Mouse (Mus musculus) brain, embryonic 14.5 days (tissue): ENCODE measurements around the gene Ctdspl.

ENCODE experiments used
- CTCF ChIP-seq: fragments of 200-500 bp; IDR thresholded peaks from 2 replicates; pipeline ENCODE4 v1.5.1; 2012; ENCODE audit warnings: inconsistent platforms, mild to moderate bottlenecking, moderate library complexity, borderline replicate concordance; ENCODE audit not compliant: insufficient read depth, insufficient read length; ENCODE audit errors: extremely low read depth
- POLR2A ChIP-seq: fragments of 200-500 bp; IDR thresholded peaks from 2 replicates; pipeline ENCODE4 v1.6.1; 2012; ENCODE audit warnings: mild to moderate bottlenecking, inconsistent platforms, borderline replicate concordance; ENCODE audit not compliant: poor library complexity, insufficient read depth, insufficient read length, severe bottlenecking; ENCODE audit errors: extremely low read depth

GRCm38 (mm10) chr9:118881946-118882284 lies 44.3 kb upstream of the Ctdspl start:
- no peak for TF ChIP-seq CTCF
- TF ChIP-seq POLR2A: no peak
